Mouse (Mus musculus) neural tube, embryonic 13.5 days (tissue): Measurements from ENCODE around the gene Ppm1b. TPM values are rescaled to one million over a fixed set of nuclear protein-coding genes. Genes with fewer than 3 reads are reported as not detected.
A peak's percentile ranks its signal among the peaks of the same experiment; 100 is the strongest.
"Not testable (repeated sequence)": the region's sequence is repeated elsewhere in the genome, so short reads cannot be mapped to it uniquely, and the experiment has no call there.

Source experiments
- ATAC-seq: fragments of 200-750 bp; cut with Nextera tagmentation; 2 replicates; pipeline ENCODE4 v1.8.0; 2017; ENCODE audit warnings: low read depth, mild to moderate bottlenecking, moderate TSS enrichment, moderate library complexity
- H3K27ac ChIP-seq: fragments of 300-500 bp; sonication (generic); replicated peaks from 2 replicates; pipeline ENCODE4 v1.5.1; 2015; ENCODE audit warnings: moderate library complexity, mild to moderate bottlenecking, inconsistent platforms
- H3K27me3 ChIP-seq: fragments of 300-500 bp; sonication (generic); 2 replicates; pipeline ENCODE4 v1.6.1; 2015; ENCODE audit warnings: mild to moderate bottlenecking, inconsistent platforms
- H3K36me3 ChIP-seq: fragments of 300-500 bp; sonication (generic); 2 replicates; pipeline ENCODE4 v1.6.1; 2015; ENCODE audit warnings: mild to moderate bottlenecking, inconsistent platforms
- H3K4me1 ChIP-seq: fragments of 300-500 bp; sonication (generic); replicated peaks from 2 replicates; pipeline ENCODE4 v1.6.1; 2015; ENCODE audit warnings: inconsistent platforms
- H3K4me2 ChIP-seq: fragments of 300-500 bp; sonication (generic); 2 replicates; pipeline ENCODE4 v1.6.1; 2015; ENCODE audit warnings: inconsistent platforms, mild to moderate bottlenecking, moderate library complexity
- H3K4me3 ChIP-seq: fragments of 300-500 bp; sonication (generic); 2 replicates; pipeline ENCODE4 v1.5.1; 2015; ENCODE audit warnings: mild to moderate bottlenecking, inconsistent platforms
- H3K9ac ChIP-seq: fragments of 300-500 bp; sonication (generic); 2 replicates; pipeline ENCODE4 v1.6.1; 2015; ENCODE audit warnings: moderate library complexity, mild to moderate bottlenecking, inconsistent platforms
- H3K9me3 ChIP-seq: fragments of 300-500 bp; sonication (generic); 2 replicates; pipeline ENCODE4 v1.6.1; 2016; ENCODE audit warnings: inconsistent platforms
- WGBS: fragments of 180-500 bp; shearing (Covaris S2); methylation state at CpG from one replicate; pipeline ENCODE4 v1.1.7; 2015; 5-methylcytosine and 5-hydroxymethylcytosine counted together
- polyA plus RNA-seq: library from polyadenylated mRNA; unstranded; fragments of >200 nt; fragmentation: Nextera tagmentation; extraction: Ambion mirVana; gene quantifications from 2 replicates; pipeline ENCODE4 v1.2.1, GENCODE M21; 2015

Gene Ppm1b
- polyA plus RNA-seq, result 98.5 and 116 TPM in 2 replicates

DNA sequence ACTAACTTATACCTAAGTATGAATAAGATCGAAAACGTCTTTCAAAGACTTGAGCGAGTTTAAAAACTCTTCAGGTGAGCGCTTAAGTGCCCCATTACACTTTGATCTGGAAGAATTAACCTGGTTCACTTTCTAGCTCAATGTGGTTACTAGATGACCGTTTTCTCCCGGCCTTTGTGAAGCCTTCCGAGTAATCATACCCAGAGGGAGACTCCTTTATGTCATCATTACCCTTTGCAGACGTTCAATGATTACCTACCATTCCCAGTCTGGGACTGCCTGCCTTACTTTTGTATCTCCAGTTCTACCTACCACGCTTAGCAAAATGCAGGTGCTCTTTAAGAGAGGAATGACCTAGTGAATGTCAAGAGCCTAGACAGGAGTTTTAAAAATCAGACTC lies at the start of gene Ppm1b:
Gene Ppm1b (plus strand): TSS at position 301 of the 400 bp plus-strand sequence.
- 30% methylated on average over 9 of the region's 9 CpGs for WGBS
- Histone ChIP-seq H3K4me3 (peak within 1 kb of the TSS; percentile 98), H3K4me1 (peaks cover 32% of the 10 kb centered on the region), H3K4me2 (peak within 1 kb of the TSS; percentile 66), H3K36me3 (no peaks in the 10 kb centered on the region), H3K9ac (peak within 1 kb of the TSS; percentile 65), H3K27ac (peak within 1 kb of the TSS; percentile 94), H3K9me3 (no peaks in the 10 kb centered on the region), H3K27me3 (no peaks in the 10 kb centered on the region)
- no peak for ATAC-seq

DNA sequence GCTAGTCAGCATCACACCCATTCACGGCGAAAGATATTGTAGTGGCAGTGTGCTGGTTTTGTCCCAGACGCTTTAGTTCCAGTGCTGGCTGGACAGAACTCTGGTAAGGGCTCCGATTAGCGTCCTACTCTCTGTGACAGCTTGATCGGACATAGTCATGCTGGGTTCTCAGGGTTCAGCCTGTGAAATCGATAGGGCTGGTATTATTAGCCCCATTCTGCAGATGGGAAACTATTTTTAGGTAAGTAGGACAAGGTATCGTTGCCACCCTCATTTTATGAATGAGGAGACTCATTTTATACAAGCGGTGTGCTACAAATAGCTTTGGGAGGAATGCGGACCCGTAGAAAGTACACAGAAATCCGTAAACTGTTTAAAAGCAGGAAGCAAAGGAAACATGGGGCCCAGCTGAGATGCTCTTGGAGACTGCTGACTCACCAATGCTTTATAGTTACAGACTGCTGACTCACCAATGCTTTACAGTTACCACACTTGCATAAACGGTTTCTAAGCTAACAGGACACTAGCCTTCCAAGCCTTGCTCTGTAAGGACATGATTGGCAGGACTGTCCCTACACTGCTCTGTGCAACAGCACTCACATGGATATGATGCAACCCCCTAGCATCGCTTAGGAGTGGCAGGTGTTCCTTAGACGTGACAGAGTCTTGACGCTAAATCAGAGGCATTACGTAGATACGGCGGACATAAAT lies 34.7 kb upstream of the Ppm1b start:
- Histone ChIP-seq H3K4me3 (no peak overlapping the region), H3K9me3 (no peaks in the 10 kb centered on the region), H3K4me2 (no peak overlapping the region), H3K27me3 (no peaks in the 10 kb centered on the region), H3K4me1 (no peaks in the 10 kb centered on the region), H3K9ac (no peak overlapping the region), H3K36me3 (no peaks in the 10 kb centered on the region), H3K27ac (no peak overlapping the region)
- ATAC-seq, result no peak
- 84% methylated on average over 19 of the region's 19 CpGs for WGBS

DNA sequence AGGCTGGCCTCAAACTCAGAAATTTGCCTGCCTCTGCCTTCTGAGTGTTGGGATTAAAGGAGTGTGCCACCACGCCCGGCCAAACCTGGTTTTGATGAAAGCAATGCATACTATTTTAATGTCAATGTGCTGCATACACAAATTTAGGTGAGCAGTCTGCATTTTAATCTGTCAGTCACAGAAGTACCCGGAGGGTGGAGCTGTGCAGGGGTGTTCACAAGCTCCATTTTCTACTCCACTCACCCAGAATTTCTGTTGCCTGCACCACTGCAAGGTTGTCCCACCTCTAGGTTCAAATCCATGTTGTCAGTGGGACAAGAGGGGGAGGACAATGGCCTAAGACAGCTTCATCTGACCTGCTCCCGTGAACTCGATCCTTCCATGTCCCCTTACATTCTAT lies 31.8 kb upstream of the Ppm1b start:
- H3K36me3 ChIP-seq, result no peaks in the 10 kb centered on the region
- H3K9ac ChIP-seq, result no peak overlapping the region
- WGBS, result 90% methylated on average over 5 of the region's 5 CpGs
- H3K4me2 ChIP-seq, result no peak overlapping the region
- no peaks in the 10 kb centered on the region for H3K9me3 ChIP-seq
- H3K27me3 ChIP-seq, result no peaks in the 10 kb centered on the region
- no peaks in the 10 kb centered on the region for H3K4me1 ChIP-seq
- H3K27ac ChIP-seq, result no peak overlapping the region
- ATAC-seq, result no peak
- no peak overlapping the region for H3K4me3 ChIP-seq

GRCm38 (mm10) chr17:84926233-84926632 lies 30.3 kb upstream of the Ppm1b start:
- H3K9me3 ChIP-seq, result no peaks in the 10 kb centered on the region; the same call in 1 of the 2 replicates
- H3K27ac ChIP-seq, result no peak overlapping the region
- ATAC-seq, result no peak
- H3K27me3 ChIP-seq, result no peaks in the 10 kb centered on the region
- H3K4me2 ChIP-seq, result no peak overlapping the region
- H3K4me3 ChIP-seq, result no peak overlapping the region
- H3K4me1 ChIP-seq, result no peaks in the 10 kb centered on the region
- 55% methylated on average over 5 of the region's 5 CpGs for WGBS
- no peaks in the 10 kb centered on the region for H3K36me3 ChIP-seq
- no peak overlapping the region for H3K9ac ChIP-seq

GRCm38 (mm10) chr17:84927580-84927979 lies 29.0 kb upstream of the Ppm1b start:
- Histone ChIP-seq H3K27ac (no peak overlapping the region), H3K36me3 (no peaks in the 10 kb centered on the region), H3K27me3 (no peaks in the 10 kb centered on the region), H3K4me1 (no peaks in the 10 kb centered on the region), H3K4me3 (no peak overlapping the region), H3K4me2 (no peak overlapping the region), H3K9me3 (no peaks in the 10 kb centered on the region; the same call in 1 of the 2 replicates), H3K9ac (no peak overlapping the region)
- no peak for ATAC-seq
- 70% methylated on average over 5 of the region's 5 CpGs for WGBS

DNA sequence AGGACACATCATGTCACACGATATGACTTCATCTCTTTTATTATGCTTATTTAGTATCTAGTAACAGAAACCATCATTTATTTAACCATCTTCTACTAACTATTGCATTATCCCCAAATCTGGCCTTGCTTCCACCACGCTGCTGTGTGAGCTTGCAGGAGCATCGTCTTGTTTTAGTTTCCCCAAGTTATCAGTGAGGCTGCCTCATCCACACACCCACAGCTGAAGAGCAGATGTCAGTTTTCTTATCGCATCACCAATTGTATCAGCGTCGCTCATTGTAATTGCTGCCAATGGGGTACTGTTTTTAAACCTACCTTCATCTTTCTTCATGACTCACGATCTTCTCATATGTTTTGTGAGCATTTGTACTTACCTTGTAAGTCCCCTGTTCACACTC lies 23.6 kb upstream of the Ppm1b start:
- no peaks in the 10 kb centered on the region for H3K36me3 ChIP-seq
- H3K27me3 ChIP-seq, result no peaks in the 10 kb centered on the region
- H3K4me2 ChIP-seq, result no peak overlapping the region
- H3K9me3 ChIP-seq, result no peaks in the 10 kb centered on the region; the same call in 1 of the 2 replicates
- H3K9ac ChIP-seq, result no peak overlapping the region
- no peak overlapping the region for H3K27ac ChIP-seq
- no peak overlapping the region for H3K4me3 ChIP-seq
- WGBS, result 96% methylated on average over 7 of the region's 7 CpGs
- ATAC-seq, result no peak
- no peaks in the 10 kb centered on the region for H3K4me1 ChIP-seq

GRCm38 (mm10) chr17:84933968-84934367 lies 22.6 kb upstream of the Ppm1b start:
- H3K4me3 ChIP-seq, result no peak overlapping the region
- no peaks in the 10 kb centered on the region for H3K4me1 ChIP-seq
- no peaks in the 10 kb centered on the region for H3K27me3 ChIP-seq
- peaks cover 5% of the 10 kb centered on the region; the same call in 1 of the 2 replicates for H3K9me3 ChIP-seq
- no peak overlapping the region for H3K9ac ChIP-seq
- no peaks in the 10 kb centered on the region for H3K36me3 ChIP-seq
- H3K4me2 ChIP-seq, result no peak overlapping the region
- 63% methylated on average over 5 of the region's 5 CpGs for WGBS
- H3K27ac ChIP-seq, result no peak overlapping the region
- no peak for ATAC-seq

GRCm38 (mm10) chr17:84935620-84936019 lies 20.9 kb upstream of the Ppm1b start:
- H3K9ac ChIP-seq, H3K27ac ChIP-seq, H3K4me3 ChIP-seq, H3K9me3 ChIP-seq, H3K27me3 ChIP-seq, H3K4me1 ChIP-seq, H3K36me3 ChIP-seq, ATAC-seq, H3K4me2 ChIP-seq: not testable (repeated sequence)
- 77% methylated on average over 4 of the region's 4 CpGs for WGBS

DNA sequence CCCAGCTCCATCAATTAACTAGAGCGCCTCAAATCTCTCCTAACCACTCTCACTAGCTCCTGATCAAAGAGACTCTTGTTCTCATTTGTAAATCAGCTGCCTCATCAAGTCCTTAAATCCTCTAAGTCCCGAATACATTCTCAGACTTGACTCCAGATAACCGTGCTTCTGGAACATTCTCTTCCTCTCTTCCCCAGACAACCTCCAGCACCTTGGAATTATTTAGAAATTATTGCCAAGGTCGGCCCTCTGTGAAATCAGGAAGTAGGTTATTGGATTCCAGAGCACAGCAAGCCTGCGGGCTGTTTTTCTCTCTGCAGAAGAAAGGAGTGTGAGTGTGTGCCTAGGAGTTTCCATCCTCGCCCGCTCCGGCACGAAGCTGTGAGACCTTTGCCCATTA lies 20.2 kb upstream of the Ppm1b start:
- Histone ChIP-seq H3K4me2 (no peak overlapping the region), H3K36me3 (no peaks in the 10 kb centered on the region), H3K9me3 (peaks cover 5% of the 10 kb centered on the region; the same call in 1 of the 2 replicates), H3K4me1 (no peaks in the 10 kb centered on the region), H3K27me3 (no peaks in the 10 kb centered on the region), H3K4me3 (no peak overlapping the region), H3K9ac (no peak overlapping the region), H3K27ac (no peak overlapping the region)
- no peak for ATAC-seq
- 59% methylated on average over 9 of the region's 9 CpGs for WGBS

- H3K4me3 ChIP-seq, result no peak overlapping the region
- no peak overlapping the region for H3K9ac ChIP-seq
- no peak for ATAC-seq
- no peak overlapping the region for H3K27ac ChIP-seq
- H3K4me1 ChIP-seq, result no peaks in the 10 kb centered on the region
- no peaks in the 10 kb centered on the region for H3K36me3 ChIP-seq
- no peaks in the 10 kb centered on the region for H3K27me3 ChIP-seq
- no peak overlapping the region for H3K4me2 ChIP-seq
- peaks cover 5% of the 10 kb centered on the region; the same call in 1 of the 2 replicates for H3K9me3 ChIP-seq
- WGBS, result 95% methylated on average over 5 of the region's 5 CpGs
These were observed 19.7 kb upstream of the Ppm1b start for GRCm38 (mm10) chr17:84936809-84937208.

GRCm38 (mm10) chr17:84937220-84937619 lies 19.3 kb upstream of the Ppm1b start:
- Histone ChIP-seq H3K4me2 (no peak overlapping the region), H3K4me1 (no peaks in the 10 kb centered on the region), H3K9me3 (peaks cover 5% of the 10 kb centered on the region; the same call in 1 of the 2 replicates), H3K36me3 (no peaks in the 10 kb centered on the region), H3K27me3 (no peaks in the 10 kb centered on the region), H3K27ac (no peak overlapping the region), H3K4me3 (no peak overlapping the region), H3K9ac (no peak overlapping the region)
- no peak for ATAC-seq
- 86% methylated on average over 7 of the region's 7 CpGs for WGBS

- 93% methylated on average over 4 of the region's 4 CpGs for WGBS
- Histone ChIP-seq H3K4me2 (no peak overlapping the region), H3K9me3 (peaks cover 5% of the 10 kb centered on the region; the same call in 1 of the 2 replicates), H3K27ac (no peak overlapping the region), H3K4me1 (no peaks in the 10 kb centered on the region), H3K4me3 (no peak overlapping the region), H3K27me3 (no peaks in the 10 kb centered on the region), H3K9ac (no peak overlapping the region), H3K36me3 (no peaks in the 10 kb centered on the region)
- ATAC-seq, result no peak
These were observed 18.3 kb upstream of the Ppm1b start for GRCm38 (mm10) chr17:84938215-84938614.
